Mouse (Mus musculus) heart, embryonic 15.5 days (tissue): ENCODE data around the gene Gfpt2. TPM values are rescaled to one million over a fixed set of nuclear protein-coding genes. Genes with fewer than 3 reads are reported as not detected.
A peak's percentile ranks its signal among the peaks of the same experiment; 100 is the strongest.

ENCODE experiments used
- ATAC-seq: fragments of 200-750 bp; cut with Nextera tagmentation; replicated peaks from 2 replicates; pipeline ENCODE4 v1.8.0; 2017; ENCODE audit warnings: low read depth, moderate TSS enrichment; ENCODE audit not compliant: insufficient number of reproducible peaks, insufficient read depth, low FRiP score
- H3K27ac ChIP-seq: fragments of 300-500 bp; sonication (generic); 2 replicates; pipeline ENCODE4 v1.5.1; 2015; ENCODE audit warnings: mild to moderate bottlenecking, inconsistent platforms
- H3K27me3 ChIP-seq: fragments of 300-500 bp; sonication (generic); 2 replicates; pipeline ENCODE4 v1.6.1; 2015; ENCODE audit warnings: inconsistent platforms
- H3K36me3 ChIP-seq: fragments of 300-500 bp; sonication (generic); 2 replicates; pipeline ENCODE4 v1.6.1; 2015; ENCODE audit warnings: mild to moderate bottlenecking, inconsistent platforms
- H3K4me1 ChIP-seq: fragments of 300-500 bp; sonication (generic); replicated peaks from 2 replicates; pipeline ENCODE4 v1.6.1; 2015; ENCODE audit warnings: inconsistent platforms
- H3K4me2 ChIP-seq: fragments of 300-500 bp; sonication (generic); 2 replicates; pipeline ENCODE4 v1.6.1; 2015; ENCODE audit warnings: inconsistent platforms, mild to moderate bottlenecking, moderate library complexity
- H3K4me3 ChIP-seq: fragments of 300-500 bp; sonication (generic); 2 replicates; pipeline ENCODE4 v1.5.1; 2015; ENCODE audit warnings: mild to moderate bottlenecking, inconsistent platforms
- H3K9ac ChIP-seq: fragments of 300-500 bp; sonication (generic); 2 replicates; pipeline ENCODE4 v1.6.1; 2015; ENCODE audit warnings: mild to moderate bottlenecking, inconsistent platforms
- H3K9me3 ChIP-seq: fragments of 300-500 bp; sonication (generic); replicated peaks from 2 replicates; pipeline ENCODE4 v1.6.1; 2016; ENCODE audit warnings: inconsistent platforms
- WGBS: fragments of 180-500 bp; shearing (Covaris S2); methylation state at CpG from one replicate; pipeline ENCODE4 v1.1.7; 2015; ENCODE audit warnings: mixed read lengths; 5-methylcytosine and 5-hydroxymethylcytosine counted together
- polyA plus RNA-seq: library from polyadenylated mRNA; unstranded; fragments of >200 nt; fragmentation: Nextera tagmentation; extraction: Ambion mirVana; gene quantifications from 2 replicates; pipeline ENCODE4 v1.2.1, GENCODE M21; 2015

Gene Gfpt2
- polyA plus RNA-seq, 1 experiment from 2014 or later = 10.3 TPM

DNA sequence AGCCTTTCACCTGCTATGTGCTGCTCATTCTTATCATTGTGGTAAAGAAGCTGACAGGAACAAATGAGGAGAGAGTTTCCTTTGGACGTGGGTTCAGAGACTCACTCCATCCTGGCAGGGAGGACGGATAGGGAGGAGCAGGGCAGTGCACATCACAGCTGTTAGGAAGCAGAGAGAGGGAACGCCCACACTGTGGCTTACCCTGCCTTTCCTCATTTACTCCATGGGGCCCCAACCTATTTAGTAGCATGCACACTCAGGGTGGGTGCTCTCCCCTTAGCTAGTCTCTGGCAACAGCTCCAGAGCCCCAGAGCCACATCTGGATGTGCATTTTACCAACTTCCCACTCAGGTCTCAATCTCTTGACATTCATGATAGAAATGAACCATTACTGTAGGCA is 48.7 kb downstream of the Gfpt2 start:
- no peak overlapping the region for H3K4me2 ChIP-seq
- H3K9ac ChIP-seq = no peak overlapping the region
- no peak for ATAC-seq
- no peak overlapping the region for H3K27ac ChIP-seq
- no peaks in the 10 kb centered on the region for H3K36me3 ChIP-seq
- H3K27me3 ChIP-seq = no peaks in the 10 kb centered on the region
- peaks cover 10% of the 10 kb centered on the region for H3K4me1 ChIP-seq
- WGBS = 42% methylated on average over 3 of the region's 3 CpGs
- H3K4me3 ChIP-seq = no peak overlapping the region
- no peaks in the 10 kb centered on the region for H3K9me3 ChIP-seq

DNA sequence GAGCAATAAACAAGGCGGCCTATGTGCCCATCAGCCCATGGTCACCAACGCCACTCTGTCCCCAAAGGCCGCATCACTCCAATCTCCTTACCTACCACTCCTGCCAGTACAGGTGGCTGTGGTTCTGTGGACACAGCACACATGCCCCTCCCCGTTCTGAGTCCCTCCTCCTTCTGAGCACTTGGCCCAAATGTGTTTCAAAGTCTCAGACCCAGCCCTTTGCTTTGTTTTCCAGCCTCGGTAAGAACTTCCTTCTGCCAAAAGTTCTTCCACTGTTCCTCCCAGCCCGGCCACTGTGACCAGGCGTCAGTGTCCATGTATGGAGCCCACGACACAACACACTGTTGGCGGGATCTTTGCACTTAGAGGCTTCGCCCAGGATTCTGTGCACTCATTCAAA is 50.3 kb downstream of the Gfpt2 start:
- Histone ChIP-seq H3K9ac (no peak overlapping the region), H3K36me3 (no peaks in the 10 kb centered on the region), H3K27me3 (no peaks in the 10 kb centered on the region), H3K4me2 (no peak overlapping the region), H3K27ac (no peak overlapping the region), H3K4me3 (no peak overlapping the region), H3K4me1 (peaks cover 22% of the 10 kb centered on the region), H3K9me3 (no peaks in the 10 kb centered on the region)
- WGBS = 84% methylated on average over 10 of the region's 10 CpGs
- no peak for ATAC-seq

DNA sequence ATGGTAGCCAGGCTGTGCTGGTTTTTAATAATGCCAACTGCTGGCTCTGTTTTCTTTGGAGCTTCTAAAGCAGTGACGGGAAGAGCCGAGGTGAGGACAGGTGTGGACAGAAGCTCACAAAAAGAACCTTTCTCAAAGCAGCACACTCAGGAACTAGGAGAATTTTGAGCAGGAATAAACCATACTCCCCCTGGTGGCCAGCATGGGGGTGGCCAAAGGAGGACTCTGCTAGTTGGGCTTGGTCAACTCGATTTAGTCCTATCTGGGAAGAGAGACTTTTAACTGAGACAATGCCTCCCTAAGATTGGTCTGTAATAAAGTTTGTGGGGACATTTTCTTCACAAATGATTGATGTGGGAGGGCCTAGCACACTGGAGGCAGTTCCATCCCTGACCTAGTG is 51.0 kb downstream of the Gfpt2 start:
- no peak overlapping the region for H3K4me2 ChIP-seq
- ATAC-seq = no peak
- H3K9me3 ChIP-seq = no peaks in the 10 kb centered on the region
- H3K4me1 ChIP-seq = peaks cover 22% of the 10 kb centered on the region
- H3K27me3 ChIP-seq = no peaks in the 10 kb centered on the region
- H3K36me3 ChIP-seq = no peaks in the 10 kb centered on the region
- WGBS = 33% methylated on average over 3 of the region's 3 CpGs
- no peak overlapping the region for H3K4me3 ChIP-seq
- no peak overlapping the region for H3K9ac ChIP-seq
- H3K27ac ChIP-seq = no peak overlapping the region

DNA sequence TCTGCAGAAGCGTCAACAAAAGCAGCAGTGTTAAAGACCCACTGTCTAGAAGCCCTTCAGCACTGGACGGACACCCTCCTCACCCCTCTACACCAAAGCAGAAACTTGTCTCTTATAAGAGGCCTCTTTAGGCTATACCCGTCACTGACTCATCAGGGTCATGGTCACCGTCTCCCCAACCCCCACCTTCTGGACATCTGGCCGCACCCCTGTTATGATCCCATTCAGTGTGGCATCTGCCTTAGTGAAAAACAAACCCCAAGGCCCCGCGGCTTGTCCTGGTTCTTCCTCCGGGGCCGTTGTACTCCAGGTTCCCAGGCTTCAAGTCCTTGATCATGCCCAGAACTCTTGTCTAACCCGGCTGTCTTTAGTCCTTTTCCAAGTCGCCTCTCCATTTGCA is 52.0 kb downstream of the Gfpt2 start:
- H3K9me3 ChIP-seq = no peaks in the 10 kb centered on the region
- H3K4me2 ChIP-seq = peak overlapping the region; percentile 71
- 28% methylated on average over 11 of the region's 11 CpGs for WGBS
- peak overlapping the region; percentile 97 for H3K4me3 ChIP-seq
- peak overlapping the region; percentile 59 for H3K9ac ChIP-seq
- no peak for ATAC-seq
- H3K27ac ChIP-seq = peak overlapping the region; percentile 69
- H3K27me3 ChIP-seq = no peaks in the 10 kb centered on the region
- peaks cover 4% of the 10 kb centered on the region; the same call in 1 of the 2 replicates for H3K36me3 ChIP-seq
- H3K4me1 ChIP-seq = peaks cover 22% of the 10 kb centered on the region

DNA sequence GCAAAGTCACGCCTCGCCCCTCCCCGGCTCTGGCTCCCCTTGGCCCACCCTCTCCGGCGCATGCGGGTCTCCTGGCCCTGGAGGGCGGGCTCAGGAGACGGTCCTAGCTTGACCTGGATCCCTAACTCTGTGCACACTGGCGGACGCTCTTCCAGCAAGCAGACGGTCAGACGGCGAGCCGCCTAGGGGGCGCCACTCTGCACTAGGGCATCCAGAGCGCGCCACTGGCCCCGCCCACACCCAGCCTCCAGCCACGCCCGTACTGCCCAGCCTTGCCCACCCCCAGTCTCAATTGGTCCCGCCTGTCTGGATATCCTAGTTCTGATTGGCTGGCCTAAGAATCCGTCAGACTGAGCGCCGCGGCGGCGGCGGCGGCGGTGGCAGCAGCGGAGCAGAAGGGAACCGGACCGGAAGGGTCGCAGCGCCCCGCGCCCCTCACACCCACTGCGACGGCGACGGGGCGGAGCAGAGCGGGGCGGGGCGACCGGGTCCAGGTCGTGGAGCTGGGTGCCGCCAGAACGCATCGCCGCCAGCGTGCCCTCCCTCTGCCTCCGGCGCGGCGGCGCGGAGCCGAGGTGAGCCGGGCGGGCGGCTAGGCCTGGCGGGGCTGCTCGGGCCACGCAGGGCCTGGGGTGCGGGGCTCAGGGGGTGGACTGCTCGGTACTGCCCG is 52.6 kb downstream of the Gfpt2 start, which contains the start of gene Mapk9:
Mapk9 (plus strand) TSS at position 351 of the 670 bp plus-strand sequence.
- peak within 1 kb of the TSS; percentile 95 for H3K9ac ChIP-seq
- H3K4me3 ChIP-seq = peak within 1 kb of the TSS; percentile 97
- H3K4me1 ChIP-seq = peaks cover 22% of the 10 kb centered on the region
- H3K27ac ChIP-seq = peak within 1 kb of the TSS; percentile 91
- no peaks in the 10 kb centered on the region for H3K9me3 ChIP-seq
- under 1% methylated on average over 48 of the region's 68 CpGs for WGBS
- H3K27me3 ChIP-seq = no peaks in the 10 kb centered on the region
- peaks cover 5% of the 10 kb centered on the region; the same call in 1 of the 2 replicates for H3K36me3 ChIP-seq
- H3K4me2 ChIP-seq = peak within 1 kb of the TSS; percentile 71
- ATAC-seq = peak; percentile 99

DNA sequence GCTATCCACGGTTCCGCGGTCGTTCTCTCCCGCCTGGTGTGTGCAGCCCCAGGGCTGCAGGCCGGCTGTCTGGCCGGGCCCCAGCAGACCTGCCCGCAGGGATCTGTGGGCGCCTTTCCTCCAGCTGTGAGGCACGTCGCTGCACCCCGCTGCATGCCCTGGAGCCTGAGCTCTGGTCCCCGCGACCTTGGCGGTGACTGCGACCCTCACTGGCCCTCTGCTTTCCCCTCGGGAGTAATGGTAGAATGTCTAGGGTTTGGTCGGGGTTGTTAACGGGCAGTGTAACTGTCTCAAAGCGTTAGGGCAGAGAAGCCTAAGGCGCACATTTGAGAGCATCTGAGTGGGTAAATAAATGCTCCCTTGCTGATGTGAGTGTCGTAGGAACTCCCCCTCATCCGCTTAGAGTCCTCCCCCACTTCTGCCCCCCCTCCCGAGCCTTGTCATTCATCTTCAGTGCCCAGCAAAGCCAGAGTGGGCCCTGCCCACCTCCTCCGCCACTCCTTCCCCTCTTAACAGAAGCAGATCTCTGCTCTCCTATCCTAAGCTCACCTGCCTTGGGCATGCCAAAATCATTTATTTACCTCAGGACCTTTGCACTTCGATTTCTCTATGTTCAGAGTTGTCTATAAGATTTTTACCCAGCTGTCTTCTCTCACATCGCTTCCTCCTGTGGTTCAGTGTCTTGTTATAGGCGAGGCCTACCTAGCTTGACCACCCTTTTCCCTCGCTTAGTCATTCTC is 53.3 kb downstream of the Gfpt2 start:
- peaks cover 22% of the 10 kb centered on the region for H3K4me1 ChIP-seq
- peak overlapping the region; percentile 95 for H3K9ac ChIP-seq
- 8% methylated on average over 29 of the region's 29 CpGs for WGBS
- H3K4me3 ChIP-seq = peak overlapping the region; percentile 97
- H3K27ac ChIP-seq = peak overlapping the region; percentile 91
- peak; percentile 0; the same call in 1 of the 2 replicates for ATAC-seq
- H3K4me2 ChIP-seq = peak overlapping the region; percentile 71
- peaks cover 5% of the 10 kb centered on the region; the same call in 1 of the 2 replicates for H3K36me3 ChIP-seq
- no peaks in the 10 kb centered on the region for H3K9me3 ChIP-seq
- H3K27me3 ChIP-seq = no peaks in the 10 kb centered on the region

DNA sequence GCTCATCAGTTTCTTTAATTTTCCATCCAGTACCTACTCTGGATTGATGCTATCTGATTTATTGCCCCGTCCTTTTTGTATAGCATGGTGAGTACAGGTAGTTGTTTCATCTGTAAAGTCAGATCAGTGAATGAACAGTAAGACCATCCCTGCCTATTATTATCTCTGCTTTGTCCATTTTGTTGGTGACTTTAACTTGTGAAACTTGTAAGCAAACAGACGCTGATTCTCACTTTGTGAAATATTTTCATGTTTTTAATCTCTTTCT is 53.8 kb downstream of the Gfpt2 start:
- WGBS = 54% methylated on average over 2 of the region's 2 CpGs
- ATAC-seq = no peak
- H3K9ac ChIP-seq = peak overlapping the region; percentile 95
- peak overlapping the region; percentile 91 for H3K27ac ChIP-seq
- H3K27me3 ChIP-seq = no peaks in the 10 kb centered on the region
- H3K9me3 ChIP-seq = no peaks in the 10 kb centered on the region
- peaks cover 22% of the 10 kb centered on the region for H3K4me1 ChIP-seq
- peaks cover 5% of the 10 kb centered on the region; the same call in 1 of the 2 replicates for H3K36me3 ChIP-seq
- peak overlapping the region; percentile 71 for H3K4me2 ChIP-seq
- peak overlapping the region; percentile 97 for H3K4me3 ChIP-seq

DNA sequence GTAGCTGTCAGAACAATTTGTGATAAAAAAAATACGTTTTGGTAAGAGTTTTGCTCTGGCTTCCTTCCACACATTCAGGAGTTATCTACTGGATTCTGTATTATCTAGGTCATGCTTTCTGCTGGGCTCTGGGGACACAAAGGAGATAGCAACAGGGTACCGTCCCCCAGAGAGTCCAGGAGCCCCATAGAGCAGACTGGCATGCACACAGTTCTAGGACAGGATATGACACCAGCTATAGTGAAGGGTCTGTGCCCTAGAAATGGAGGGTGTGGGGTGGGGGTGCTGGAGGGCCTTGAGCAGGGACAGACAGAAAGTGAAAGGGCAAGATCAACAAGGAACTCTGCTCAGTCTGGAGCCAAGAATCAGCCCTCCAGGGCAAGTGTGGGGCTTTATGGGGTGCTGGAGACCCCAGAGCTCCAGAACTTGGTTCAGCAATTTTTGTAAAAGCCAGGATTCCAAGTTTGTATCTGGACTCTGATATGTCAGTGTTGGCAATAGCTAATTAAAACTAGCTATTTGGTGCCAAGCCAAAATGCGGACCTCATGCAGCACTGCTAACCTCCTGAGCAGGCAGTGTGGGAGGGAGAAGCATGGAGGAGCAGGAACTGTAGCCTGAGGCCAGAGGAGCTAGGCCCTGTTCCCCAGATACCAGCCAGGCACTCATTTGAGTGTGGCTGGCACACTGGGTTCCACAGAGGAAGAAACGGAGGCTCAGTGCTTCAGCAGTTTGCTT is 54.3 kb downstream of the Gfpt2 start:
- peak overlapping the region; percentile 95 for H3K9ac ChIP-seq
- peak overlapping the region; percentile 97 for H3K4me3 ChIP-seq
- H3K27ac ChIP-seq = peak overlapping the region; percentile 91
- H3K4me1 ChIP-seq = peaks cover 22% of the 10 kb centered on the region
- H3K36me3 ChIP-seq = peaks cover 5% of the 10 kb centered on the region; the same call in 1 of the 2 replicates
- H3K9me3 ChIP-seq = no peaks in the 10 kb centered on the region
- no peak for ATAC-seq
- H3K4me2 ChIP-seq = peak overlapping the region; percentile 71
- WGBS = 35% methylated on average over 4 of the region's 4 CpGs
- H3K27me3 ChIP-seq = no peaks in the 10 kb centered on the region

DNA sequence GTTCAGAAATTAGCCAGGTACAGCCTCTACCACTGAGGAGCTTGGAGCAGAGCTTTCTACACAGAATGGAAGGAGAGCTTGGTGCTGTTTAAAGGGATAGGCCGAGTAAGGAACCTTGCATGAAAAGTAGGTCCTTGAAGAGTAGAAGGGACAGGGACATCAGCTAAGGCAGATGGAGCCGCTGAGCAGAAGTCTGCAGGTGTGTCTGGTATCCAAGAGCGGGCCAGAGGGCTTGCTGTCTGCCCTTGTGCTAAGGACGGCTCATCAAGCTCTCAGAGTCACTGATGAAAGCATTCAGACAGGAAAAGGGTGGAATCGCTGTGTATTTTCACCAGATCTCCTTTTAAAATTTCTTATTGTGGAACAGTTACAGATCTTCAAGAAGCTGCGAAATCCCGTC is 56.4 kb downstream of the Gfpt2 start:
- Histone ChIP-seq H3K4me1 (peaks cover 22% of the 10 kb centered on the region), H3K4me2 (no peak overlapping the region), H3K9ac (no peak overlapping the region), H3K36me3 (peaks cover 15% of the 10 kb centered on the region), H3K9me3 (no peaks in the 10 kb centered on the region), H3K27ac (no peak overlapping the region), H3K27me3 (no peaks in the 10 kb centered on the region), H3K4me3 (no peak overlapping the region)
- ATAC-seq = no peak
- whole genome bisulfite sequencing = 88% methylated on average over 7 of the region's 7 CpGs

DNA sequence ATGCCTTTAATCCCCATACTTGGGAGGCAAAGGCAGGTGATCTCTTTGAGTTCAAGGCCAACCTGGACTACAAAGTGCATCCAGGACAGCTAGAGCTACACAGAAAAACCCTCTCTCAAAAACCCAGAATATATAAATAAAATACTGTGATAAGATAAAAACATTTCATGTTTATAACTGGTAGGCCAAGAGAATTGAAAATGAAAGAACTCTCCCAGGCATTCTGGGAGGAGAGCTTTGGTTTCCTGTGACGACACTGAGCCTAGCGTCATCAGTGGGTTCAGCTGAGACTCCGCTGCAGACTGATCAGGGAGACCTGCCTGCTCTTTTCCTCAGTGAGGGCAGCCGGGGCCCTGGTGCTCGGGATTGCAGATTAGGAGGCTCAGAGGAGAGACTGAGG is 61.2 kb downstream of the Gfpt2 start:
- no peaks in the 10 kb centered on the region for H3K9me3 ChIP-seq
- H3K4me3 ChIP-seq = no peak overlapping the region
- H3K4me2 ChIP-seq = no peak overlapping the region
- H3K9ac ChIP-seq = no peak overlapping the region
- no peaks in the 10 kb centered on the region for H3K27me3 ChIP-seq
- no peaks in the 10 kb centered on the region for H3K4me1 ChIP-seq
- ATAC-seq = no peak
- 69% methylated on average over 5 of the region's 5 CpGs for WGBS
- H3K27ac ChIP-seq = no peak overlapping the region
- peaks cover 16% of the 10 kb centered on the region for H3K36me3 ChIP-seq

DNA sequence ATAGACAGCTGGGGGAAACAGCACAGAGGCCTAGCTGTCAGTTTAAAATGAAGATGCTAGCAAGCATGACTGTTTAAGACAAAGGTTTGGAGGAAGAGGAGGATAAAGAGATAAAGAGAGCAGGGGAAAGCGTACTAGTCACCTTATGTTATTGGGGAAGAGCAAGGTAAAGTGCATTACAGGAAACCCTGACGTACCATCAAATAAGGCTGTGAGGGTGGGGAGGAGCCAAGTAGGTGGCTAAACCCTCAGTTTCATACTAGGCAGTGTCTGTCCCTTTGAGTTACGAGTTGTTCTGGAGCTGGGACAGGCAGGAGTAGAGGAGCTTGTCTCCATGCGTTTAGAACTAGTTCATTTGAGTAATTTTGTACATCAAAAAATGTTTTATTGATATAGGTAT is 67.2 kb downstream of the Gfpt2 start:
- H3K4me3 ChIP-seq = no peak overlapping the region

More for the DNA sequence above, 67.2 kb downstream of the Gfpt2 start:
- Histone ChIP-seq H3K27me3 (no peaks in the 10 kb centered on the region), H3K4me1 (no peaks in the 10 kb centered on the region), H3K9ac (no peak overlapping the region), H3K36me3 (0 out of 2 replicates have a peak, but pooled peaks cover 6% of the 10 kb centered on the region), H3K9me3 (no peaks in the 10 kb centered on the region), H3K27ac (no peak overlapping the region), H3K4me2 (no peak overlapping the region)
- ATAC-seq = no peak
- WGBS = 92% methylated on average over 4 of the region's 4 CpGs
